Mouse (Mus musculus): Measurements from ENCODE around the gene Olfr71.

GRCm38 (mm10) chr4:43694439-43695248 is 15.4 kb downstream of the Olfr71 start:
- no peak for TF ChIP-seq CTCF (IDR thresholded peaks at IDR 0.05; ENCODE audit: low read depth, low read length)
- no peak for TF ChIP-seq POLR2A (IDR thresholded peaks at IDR 0.05; ENCODE audit: extremely low read depth, insufficient read depth, low read length)

Measured in liver, adult 2 months (tissue).